Mouse (Mus musculus) megakaryocyte progenitor cell, adult 5-6 weeks (primary cell): Measurements from ENCODE around the gene Mpv17l2. TPM values are rescaled to one million over a fixed set of nuclear protein-coding genes. Genes with fewer than 3 reads are reported as not detected.

Experiments used
- ATAC-seq: replicated peaks from 2 replicates; pipeline ENCODE4 v1.8.0; 2016; ENCODE audit warnings: mild to moderate bottlenecking, moderate TSS enrichment, inconsistent platforms; ENCODE audit not compliant: poor library complexity
- total RNA-seq, 2 experiments: library from RNA; stranded (forward) in 1 of 2; stranded (reverse) in 1 of 2; fragments of 157-497, 149-512 nt in 1 of 2; fragments of 200-1000 nt in 1 of 2; gene quantifications; 2 replicates each; pipeline versions ENCODE4 v1.2.3 to v1.2.4; 2015 to 2017

The Mpv17l2 gene
- total RNA-seq, 2 experiments from 2014 or later = 10.2 to 41.4 TPM

DNA sequence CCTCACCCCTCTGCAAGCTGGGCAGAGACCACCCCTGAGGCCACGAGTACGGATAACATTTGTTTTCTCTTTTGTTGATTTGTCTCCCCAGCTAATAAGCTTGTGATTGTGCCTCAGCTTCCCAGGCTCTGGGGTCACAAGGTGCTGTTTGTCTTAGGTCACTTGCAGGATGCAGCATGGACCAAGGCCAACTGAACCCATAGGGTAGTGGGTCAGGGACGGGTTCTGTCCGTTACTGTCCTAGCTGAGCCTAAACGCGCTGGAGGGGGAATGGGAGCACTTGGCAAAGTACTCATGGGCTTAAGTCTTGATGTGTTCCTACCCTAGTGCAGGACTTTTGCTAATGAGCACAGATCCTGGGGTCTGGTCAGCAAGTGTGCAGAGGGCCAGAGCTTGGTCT lies 6.8 kb upstream of the Mpv17l2 start:
- ATAC-seq = no peak

DNA sequence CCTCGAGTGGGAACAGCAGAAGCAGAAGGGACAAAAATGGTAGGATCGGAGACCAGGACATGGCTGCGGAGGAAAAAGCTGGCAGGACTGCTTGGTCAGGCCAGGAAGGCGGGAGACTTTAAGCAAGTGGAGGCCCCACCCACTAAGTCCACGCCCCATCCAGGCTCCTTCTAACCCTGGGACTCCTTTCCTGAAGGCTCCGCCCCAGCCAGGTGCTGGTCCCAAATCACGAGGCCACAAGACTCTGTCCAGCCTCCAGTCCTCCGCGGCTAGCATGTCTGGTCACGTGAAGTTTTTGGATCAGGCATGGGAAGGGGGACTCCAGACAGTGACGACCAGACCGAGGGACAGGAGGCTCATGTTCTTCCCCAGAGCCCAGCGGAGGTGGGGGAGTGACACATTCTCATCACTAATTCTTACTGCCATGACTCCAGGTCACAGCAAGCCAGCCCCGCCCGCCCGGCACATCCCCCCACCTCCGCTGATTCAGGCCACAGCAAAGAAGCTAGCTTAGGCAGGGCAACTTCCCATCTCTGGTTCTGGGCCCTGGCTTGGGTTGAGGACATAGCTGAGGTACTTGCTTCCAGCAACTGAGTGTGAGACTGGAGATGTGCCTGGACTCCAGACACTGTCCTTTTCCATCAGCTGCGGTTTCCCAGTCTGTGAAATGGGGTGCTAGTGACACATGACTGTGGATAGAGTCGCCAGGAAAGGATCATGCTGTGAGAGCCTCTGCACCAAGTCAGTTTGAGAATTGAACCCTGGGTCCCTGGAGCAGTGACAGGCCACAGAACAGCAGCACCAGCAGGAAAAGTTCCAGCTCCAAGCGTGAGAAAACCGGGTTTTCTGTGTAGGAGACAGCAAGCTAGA lies 6.1 kb upstream of the Mpv17l2 start:
- ATAC-seq = 0 out of 2 replicates have a peak, but pooled peaks have one; percentile 15

DNA sequence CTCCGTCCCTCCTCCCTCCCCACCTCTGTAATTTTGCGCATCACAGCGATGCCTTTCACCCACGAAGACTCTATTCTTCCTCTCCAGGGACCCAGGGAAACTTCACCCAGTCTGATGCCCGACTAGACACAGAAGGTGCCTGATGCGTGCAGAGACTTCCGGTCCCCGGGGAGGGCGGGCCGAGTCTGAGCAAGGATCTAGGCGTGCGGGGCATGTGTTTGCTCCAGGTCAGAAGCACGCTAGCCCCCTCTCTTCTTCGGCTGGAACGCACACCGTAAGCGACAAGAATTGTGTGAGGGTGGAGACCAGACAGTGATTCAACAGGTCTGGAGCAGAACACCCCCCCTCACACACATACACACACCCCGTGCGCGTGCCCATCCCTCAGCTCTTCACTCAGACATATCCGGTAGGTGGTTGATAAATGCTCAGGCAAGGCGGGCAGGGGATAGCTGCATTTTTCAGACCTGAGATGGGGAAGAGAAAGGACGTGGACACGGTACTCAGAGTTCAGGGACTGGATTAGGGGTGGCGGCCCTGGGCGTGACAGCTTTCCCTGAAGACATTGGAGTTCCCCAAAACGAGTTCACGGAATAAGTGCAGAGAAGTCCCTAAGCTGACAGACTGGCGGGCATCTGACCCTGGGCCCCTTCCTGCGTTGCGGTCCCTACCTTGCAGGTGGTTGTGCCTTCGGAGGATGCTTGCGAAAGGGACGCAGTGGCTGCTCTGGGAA lies 5.3 kb upstream of the Mpv17l2 start:
- no peak for ATAC-seq

DNA sequence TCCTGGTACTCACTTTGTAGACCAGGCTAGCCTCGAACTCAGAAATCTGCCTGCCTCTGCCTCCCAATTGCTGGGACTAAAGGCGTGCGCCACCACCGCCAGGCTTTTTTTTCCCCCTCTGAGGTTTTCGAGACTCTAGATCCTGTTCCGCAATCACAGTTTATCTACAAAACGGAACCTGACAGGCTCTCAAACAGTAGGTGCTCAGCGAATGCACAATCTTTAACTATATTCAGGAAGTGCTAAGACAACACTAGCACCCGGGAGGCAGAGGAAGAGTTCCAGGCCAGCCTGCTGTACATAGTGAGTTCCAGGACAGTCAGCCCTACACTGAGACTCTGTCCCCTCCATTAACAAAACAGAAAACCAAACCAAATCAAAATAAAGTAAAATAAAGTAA lies 4.6 kb upstream of the Mpv17l2 start:
- no peak for ATAC-seq

DNA sequence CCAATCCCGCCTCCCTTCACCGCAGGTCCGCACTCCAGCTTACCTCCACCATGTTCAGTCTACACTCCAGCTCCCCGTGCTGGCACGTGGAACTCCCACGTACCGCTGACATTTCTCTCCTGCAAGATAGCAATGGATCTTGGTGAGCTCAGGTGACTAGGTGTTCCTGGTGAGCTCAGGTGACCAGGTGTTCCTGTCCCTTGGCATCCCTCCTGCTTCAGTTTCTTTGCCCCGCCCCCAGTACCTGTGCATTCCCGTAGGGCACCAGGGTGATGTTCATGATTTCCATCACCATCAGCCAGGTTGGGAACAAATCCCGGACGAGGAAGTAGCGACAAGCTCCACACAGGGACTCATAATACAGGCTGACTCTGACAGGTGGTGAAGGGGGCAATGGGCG lies 3.9 kb upstream of the Mpv17l2 start:
- ATAC-seq = no peak

GRCm38 (mm10) chr8:70764026-70764425 lies 3.3 kb upstream of the Mpv17l2 start:
- ATAC-seq = peak; percentile 18

GRCm38 (mm10) chr8:70763354-70763753 lies 2.6 kb upstream of the Mpv17l2 start:
- 0 out of 2 replicates have a peak, but pooled peaks have one; percentile 5 for ATAC-seq

- ATAC-seq = no peak
Measured at GRCm38 (mm10) chr8:70762118-70762517, 1.4 kb upstream of the Mpv17l2 start.

DNA sequence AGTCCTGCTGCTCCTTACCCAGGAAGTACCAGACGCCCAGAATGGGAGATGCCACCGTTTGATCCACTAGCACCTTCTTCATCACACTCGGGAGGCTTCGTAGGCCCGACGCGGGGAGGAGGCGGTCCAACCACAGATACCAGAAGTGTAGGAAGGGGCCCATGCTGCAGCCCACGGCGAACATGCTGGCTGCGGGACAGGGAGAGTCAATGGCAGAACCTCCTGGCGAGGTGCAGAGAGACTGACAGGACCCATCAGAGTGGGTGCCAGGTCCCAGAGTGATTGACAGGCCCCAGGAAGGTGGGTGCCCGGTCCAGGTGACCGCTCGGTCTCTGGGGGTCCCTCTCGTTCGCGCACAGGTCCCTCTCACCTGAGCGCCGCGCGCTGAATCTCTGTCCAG lies 396 bp downstream of the Mpv17l2 start:
- no peak for ATAC-seq

GRCm38 (mm10) chr8:70758616-70759561 lies 1.9 kb downstream of the Mpv17l2 start:
- no peak for ATAC-seq

DNA sequence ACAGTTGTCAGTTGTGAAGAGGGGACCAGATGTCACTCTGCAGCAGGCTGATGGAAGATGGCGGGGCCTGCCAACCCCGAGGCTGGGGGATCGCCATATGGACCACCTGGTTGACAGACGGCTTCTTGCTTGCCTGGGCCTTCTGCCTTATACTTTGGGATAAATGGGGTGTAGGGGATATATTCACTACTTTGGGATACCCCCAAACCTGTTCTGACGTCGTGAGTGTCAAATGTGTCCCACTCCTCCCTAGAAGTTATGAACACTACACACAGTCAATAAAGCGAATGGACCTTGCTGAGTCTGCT lies 2.5 kb downstream of the Mpv17l2 start:
- no peak for ATAC-seq

DNA sequence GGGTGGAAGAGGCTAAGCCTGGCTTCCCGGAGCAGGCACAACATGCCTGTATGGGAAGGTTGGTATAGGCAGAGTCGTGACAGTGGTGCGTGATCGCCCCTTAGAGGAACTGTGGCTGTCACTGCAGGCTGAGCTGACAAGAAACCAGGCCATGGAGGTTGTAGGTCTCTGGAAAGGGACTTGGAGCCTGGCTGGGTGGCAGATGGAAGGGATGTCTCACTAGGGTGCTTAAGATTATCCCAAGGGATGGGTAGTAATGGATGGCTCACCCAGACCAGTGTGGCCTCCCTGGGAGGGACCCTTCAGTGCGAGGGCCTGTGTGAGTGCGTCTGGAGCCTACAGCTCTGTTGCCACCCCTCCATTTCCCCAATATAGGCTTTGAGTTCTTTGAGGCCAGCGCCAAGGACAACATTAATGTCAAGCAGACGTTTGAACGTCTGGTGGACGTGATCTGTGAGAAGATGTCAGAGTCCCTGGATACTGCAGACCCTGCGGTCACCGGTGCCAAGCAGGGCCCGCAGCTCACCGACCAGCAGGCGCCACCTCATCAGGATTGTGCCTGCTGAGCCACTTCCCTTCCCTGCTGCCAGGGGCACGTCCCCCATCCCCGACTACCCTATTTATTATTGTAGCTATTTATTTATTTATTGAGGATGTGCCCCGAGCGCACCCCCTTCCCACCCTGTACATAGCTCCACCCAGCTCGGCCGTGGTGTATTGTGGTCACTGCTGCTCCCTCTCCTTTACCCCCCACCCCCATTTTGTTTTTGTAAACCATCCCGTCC lies 3.0 kb downstream of the Mpv17l2 start:
- no peak for ATAC-seq

DNA sequence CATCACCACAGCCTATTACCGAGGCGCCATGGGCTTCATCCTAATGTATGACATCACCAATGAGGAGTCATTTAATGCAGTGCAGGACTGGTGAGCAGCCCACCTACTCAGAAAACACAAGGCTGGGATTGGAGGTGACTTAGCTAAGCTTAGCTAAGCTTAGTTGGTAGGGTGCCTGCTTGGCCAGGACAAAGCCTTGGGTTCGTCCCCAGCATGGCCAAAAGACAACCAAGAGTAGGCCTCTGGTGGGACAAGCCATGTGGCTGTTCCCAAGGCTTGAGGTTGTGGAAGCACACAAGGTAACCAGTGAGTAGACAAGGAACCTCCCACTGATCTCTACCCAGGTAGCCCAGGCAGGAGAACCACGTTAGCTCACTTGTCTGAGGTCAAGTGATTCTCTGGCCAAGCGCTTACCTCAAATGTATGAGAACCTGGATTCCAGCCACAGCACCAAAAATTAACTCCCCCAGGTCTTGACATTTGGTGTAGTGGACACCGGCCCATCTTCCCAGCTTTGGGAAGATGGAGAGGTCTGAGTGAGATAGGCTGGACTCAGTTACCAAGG lies 4.2 kb downstream of the Mpv17l2 start:
- ATAC-seq = no peak

DNA sequence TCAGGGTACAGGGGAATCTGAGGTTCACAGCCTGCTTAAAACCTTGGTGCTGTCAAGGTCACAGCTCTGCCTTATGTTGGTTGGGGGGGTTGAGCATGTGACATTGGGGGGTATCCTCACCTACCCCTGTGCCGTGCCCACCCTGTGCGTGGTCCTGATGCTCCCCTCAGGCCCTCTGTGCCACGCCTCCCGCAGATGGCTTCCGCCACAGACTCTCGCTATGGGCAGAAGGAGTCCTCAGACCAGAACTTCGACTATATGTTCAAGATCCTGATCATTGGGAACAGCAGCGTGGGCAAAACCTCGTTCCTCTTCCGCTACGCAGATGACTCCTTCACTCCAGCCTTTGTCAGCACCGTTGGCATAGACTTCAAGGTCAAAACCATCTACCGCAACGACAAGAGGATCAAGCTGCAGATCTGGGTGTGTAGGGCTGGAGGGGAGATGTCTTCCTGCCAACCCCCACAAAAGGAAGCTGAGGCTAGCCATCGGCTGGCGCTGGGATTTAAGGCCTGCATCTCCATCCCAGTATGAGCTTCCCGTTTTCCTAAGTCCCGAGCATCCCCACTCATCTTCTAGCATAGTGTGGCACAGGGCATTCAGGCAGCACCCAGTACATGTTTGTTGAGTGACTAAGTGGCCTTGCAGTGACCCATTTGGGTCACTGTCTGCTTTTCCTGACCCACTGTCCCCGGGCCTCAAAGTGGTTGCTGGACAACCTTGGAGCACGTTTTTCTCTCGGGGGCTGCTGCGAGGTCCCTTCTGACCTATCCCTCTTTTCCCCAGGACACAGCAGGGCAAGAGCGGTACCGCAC lies 4.9 kb downstream of the Mpv17l2 start:
- ATAC-seq = no peak

DNA sequence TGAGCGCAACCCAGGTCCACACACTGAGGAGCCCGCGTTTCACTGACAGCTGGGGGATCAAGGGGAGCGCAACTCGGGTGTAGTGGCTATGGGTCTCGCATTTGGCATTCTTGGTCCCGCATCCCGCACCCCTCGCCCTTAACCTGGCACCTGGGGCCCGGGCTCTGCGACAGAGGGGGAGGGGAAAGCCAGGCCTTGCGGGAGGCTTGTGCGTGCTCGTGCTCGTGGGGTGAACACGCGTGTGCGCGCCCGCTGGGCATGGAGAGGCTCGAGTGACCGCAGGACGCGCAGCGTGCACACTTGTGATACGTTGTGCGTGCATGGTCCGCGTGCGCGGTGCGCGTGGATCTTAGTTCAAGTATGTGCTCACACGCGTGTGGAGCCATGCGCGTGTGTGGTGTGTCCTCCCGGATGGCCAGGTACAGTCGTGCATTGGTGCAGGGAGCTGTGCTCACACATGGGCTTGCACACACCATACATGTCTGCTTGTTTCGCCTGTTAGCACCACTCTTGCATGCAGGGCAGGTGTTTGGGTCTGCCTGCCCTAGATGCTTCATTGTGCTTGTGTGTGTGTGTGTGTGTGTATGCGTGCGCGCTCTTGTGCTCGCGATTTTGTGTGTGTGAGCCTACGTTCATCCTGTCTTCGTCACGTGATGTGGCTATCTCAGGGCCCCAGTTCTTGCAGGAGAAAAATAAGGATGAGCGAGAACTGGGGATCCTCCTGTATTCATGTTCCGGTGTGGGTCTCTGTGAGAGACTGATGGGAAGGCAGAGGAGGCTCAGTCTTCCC lies 5.7 kb downstream of the Mpv17l2 start:
- ATAC-seq = peak; percentile 13

DNA sequence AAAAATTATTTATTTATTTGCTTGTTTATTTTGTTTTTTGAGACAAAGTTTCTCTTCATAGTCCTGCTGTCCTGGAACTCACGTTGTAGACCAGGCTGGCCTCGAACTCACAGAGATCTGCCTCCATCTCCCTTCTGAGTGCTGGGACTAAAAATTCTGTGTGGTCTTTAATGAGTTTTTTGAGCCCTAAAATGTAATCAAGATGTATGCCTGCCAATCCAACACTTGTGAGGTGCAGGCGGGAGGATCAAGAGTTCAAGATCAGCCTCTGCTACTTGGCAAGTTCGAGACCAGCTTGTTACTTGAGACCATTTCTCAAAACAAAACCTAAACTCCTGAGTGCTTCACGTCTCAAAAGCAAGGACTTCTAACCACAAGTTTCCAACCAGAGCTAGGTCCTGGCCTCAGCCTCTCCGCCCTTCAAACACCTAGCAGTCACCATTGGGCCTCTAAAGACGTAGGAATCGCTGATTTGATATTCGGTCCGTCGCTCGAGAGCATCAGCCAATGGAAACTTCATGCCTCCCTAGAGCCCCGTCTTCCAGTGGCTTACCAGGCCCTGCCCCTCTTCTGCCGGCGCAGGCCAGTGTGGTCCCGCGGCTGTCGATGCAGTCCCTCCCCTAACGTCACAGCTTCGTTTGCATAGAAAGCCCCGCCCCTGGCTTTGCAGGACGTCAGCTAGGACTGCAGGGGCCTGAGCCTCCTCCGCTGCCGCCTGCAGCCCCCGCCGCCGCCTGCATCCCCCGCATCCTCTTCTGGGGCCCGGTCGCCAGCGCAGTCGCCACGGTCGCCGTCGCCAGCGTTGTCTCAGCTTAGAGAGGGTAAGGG lies 6.5 kb downstream of the Mpv17l2 start, which contains the start of gene Rab3a:
Gene Rab3a (plus strand): TSS at position 637 of the 828 bp plus-strand sequence.
- peak; percentile 90 for ATAC-seq

GRCm38 (mm10) chr8:70753151-70753550 lies 7.6 kb downstream of the Mpv17l2 start:
- ATAC-seq = no peak
